Mouse (Mus musculus) gastrocnemius, adult 8-10 months (tissue): ENCODE measurements around the gene Nbl1. TPM values are rescaled to one million over a fixed set of nuclear protein-coding genes. Genes with fewer than 3 reads are reported as not detected.

Experiments
- DNase-seq, 2 experiments: peaks; one replicate each; pipeline ENCODE4 v3.0.0; 2022; ENCODE audit warnings: low spot score in 2 of 2
- total RNA-seq, 4 experiments: library from RNA; stranded (reverse); gene quantifications; 2 replicates each; pipeline ENCODE4 v1.2.4; 2022

Gene Nbl1
- total RNA-seq, 4 experiments from 2014 or later = 11.6 to 26.3 (median 16.5) TPM

GRCm38 (mm10) chr4:139033263-139034009 lies 59.4 kb downstream of the Nbl1 start:
- DNase-seq = no peak

GRCm38 (mm10) chr4:139032521-139032920 lies 60.3 kb downstream of the Nbl1 start:
- DNase-seq = no peak

Other genes starting within 250 kb of the Nbl1 start
- 1 to 10 TPM in 3 of 4 experiments, under 1 TPM in 1; 0.94 to 7.7 (median 3.9) TPM for gene Pla2g5, start 229.5 kb downstream of the Nbl1 start, total RNA-seq
- gene Gm13030, start 219.0 kb downstream of the Nbl1 start, total RNA-seq = not detected
- gene Pla2g2e, start 215.1 kb downstream of the Nbl1 start, total RNA-seq = not detected
- 10 to 100 TPM; 16.6 to 22.7 (median 19.5) TPM for gene Otud3, start 179.0 kb downstream of the Nbl1 start, total RNA-seq
- gene Rnf186, start 125.9 kb downstream of the Nbl1 start, total RNA-seq = not detected
- gene Tmco4, start 120.1 kb downstream of the Nbl1 start, total RNA-seq = 10 to 100 TPM; 10.2 to 16.9 (median 12.0) TPM
- gene Htr6, start 17.4 kb downstream of the Nbl1 start, total RNA-seq = not detected
- gene Minos1, start 38.1 kb upstream of the Nbl1 start, total RNA-seq = 100 to 1,000 TPM; 289 to 395 (median 341) TPM
- gene Capzb, start 99.9 kb upstream of the Nbl1 start, total RNA-seq = 100 to 1,000 TPM; 439 to 500 (median 472) TPM
- 1 to 10 TPM; 5.1 to 8.3 (median 5.5) TPM for gene Pqlc2, start 217.7 kb upstream of the Nbl1 start, total RNA-seq
- 10 to 100 TPM; 35.8 to 37.3 (median 37.0) TPM for gene Akr7a5, start 217.8 kb upstream of the Nbl1 start, total RNA-seq